Mouse (Mus musculus) layer of hippocampus, postnatal 10 days (tissue): ENCODE results near the gene Aldh3b3. TPM values are rescaled to one million over a fixed set of nuclear protein-coding genes. Genes with fewer than 3 reads are reported as not detected.
"Not testable (repeated sequence)": the region's sequence is repeated elsewhere in the genome, so short reads cannot be mapped to it uniquely, and the experiment has no call there.

ENCODE experiments used
- DNase-seq, 2 experiments: peaks; one replicate each; pipeline ENCODE4 v3.0.0; 2021; ENCODE audit warnings: low spot score in 2 of 2
- total RNA-seq, 2 experiments: library from RNA; stranded (reverse); gene quantifications; 2 replicates each; pipeline ENCODE4 v1.2.3; 2021

The Aldh3b3 gene
- total RNA-seq, 2 experiments from 2014 or later: not detected

GRCm38 (mm10) chr19:3972229-3972628, 13.8 kb downstream of the Aldh3b3 start, which contains the start of gene Aldh3b2:
Gene Aldh3b2 (plus strand): TSS chr19:3972328.
- no peak for DNase-seq

GRCm38 (mm10) chr19:3974608-3975007, 16.2 kb downstream of the Aldh3b3 start:
- DNase-seq: not testable (repeated sequence)

GRCm38 (mm10) chr19:3975866-3976265, 17.4 kb downstream of the Aldh3b3 start:
- no peak for DNase-seq

- DNase-seq: peak; percentile 82 to 85
These were observed 21.9 kb downstream of the Aldh3b3 start for GRCm38 (mm10) chr19:3980309-3980708.

- DNase-seq: no peak
These were observed 22.5 kb downstream of the Aldh3b3 start for GRCm38 (mm10) chr19:3980917-3981316.

- DNase-seq: no peak
These were observed 25.2 kb downstream of the Aldh3b3 start for GRCm38 (mm10) chr19:3983527-3984200.

- DNase-seq: no peak
These were observed 26.8 kb downstream of the Aldh3b3 start for GRCm38 (mm10) chr19:3985261-3985681.

GRCm38 (mm10) chr19:3986334-3986733, 27.9 kb downstream of the Aldh3b3 start, which contains the start of gene Acy3:
Gene Acy3 (plus strand): TSS chr19:3986570.
- peak; percentile 37 to 60 for DNase-seq

GRCm38 (mm10) chr19:3988066-3988465, 29.6 kb downstream of the Aldh3b3 start:
- no peak for DNase-seq

- DNase-seq: no peak
These were observed 30.3 kb downstream of the Aldh3b3 start for GRCm38 (mm10) chr19:3988750-3989149.

GRCm38 (mm10) chr19:3990804-3991203, 32.4 kb downstream of the Aldh3b3 start:
- no peak for DNase-seq

- no peak for DNase-seq
These were observed 33.1 kb downstream of the Aldh3b3 start for GRCm38 (mm10) chr19:3991562-3991961.

GRCm38 (mm10) chr19:3991966-3992365, 33.5 kb downstream of the Aldh3b3 start:
- DNase-seq: no peak

- DNase-seq: no peak
These were observed 34.0 kb downstream of the Aldh3b3 start, which contains the start of gene Tbx10 for GRCm38 (mm10) chr19:3992416-3992815. Gene Tbx10 (plus strand): TSS chr19:3992752.

- no peak for DNase-seq
These were observed 36.5 kb downstream of the Aldh3b3 start for GRCm38 (mm10) chr19:3994932-3995331.

- DNase-seq: no peak
These were observed 37.1 kb downstream of the Aldh3b3 start for GRCm38 (mm10) chr19:3995505-3995904.

- no peak for DNase-seq
These were observed 37.7 kb downstream of the Aldh3b3 start for GRCm38 (mm10) chr19:3996106-3996505.

- DNase-seq: no peak
These were observed 38.3 kb downstream of the Aldh3b3 start for GRCm38 (mm10) chr19:3996747-3997146.

GRCm38 (mm10) chr19:3997231-3997630, 38.8 kb downstream of the Aldh3b3 start:
- DNase-seq: no peak

- DNase-seq: no peak
These were observed 39.9 kb downstream of the Aldh3b3 start for GRCm38 (mm10) chr19:3998335-3998734.

GRCm38 (mm10) chr19:3999121-3999730, 40.8 kb downstream of the Aldh3b3 start:
- no peak for DNase-seq

- peak; percentile 95 to 96 for DNase-seq
These were observed 41.9 kb downstream of the Aldh3b3 start, which contains the start of the genes Nudt8 and Gm49405 for GRCm38 (mm10) chr19:4000119-4000900. Gene Nudt8 (plus strand): TSS chr19:4000580. Gene Gm49405 (plus strand): TSS chr19:4000626.
